Mouse (Mus musculus) midbrain, embryonic 14.5 days (tissue): ENCODE data around the gene Aqp11. TPM values are rescaled to one million over a fixed set of nuclear protein-coding genes. Genes with fewer than 3 reads are reported as not detected.

Experiments
- polyA plus RNA-seq: library from polyadenylated mRNA; unstranded; fragments of >200 nt; fragmentation: Nextera tagmentation; extraction: Ambion mirVana; gene quantifications from 2 replicates; pipeline ENCODE4 v1.2.1, GENCODE M21; 2014

The Aqp11 gene
- polyA plus RNA-seq, 1 experiment from 2014 or later: 18.5 TPM

Other genes starting within 250 kb of the Aqp11 start
- 42.2 and 55.6 TPM in 2 replicates for gene Aamdc, start 158.8 kb downstream of the Aqp11 start, polyA plus RNA-seq
- gene Rsf1, start 158.4 kb downstream of the Aqp11 start, polyA plus RNA-seq: 28.1 and 35.1 TPM in 2 replicates
- 190 and 195 TPM in 2 replicates for gene Clns1a, start 41.7 kb downstream of the Aqp11 start, polyA plus RNA-seq
- gene Pak1, start 50.3 kb upstream of the Aqp11 start, polyA plus RNA-seq: 117 and 171 TPM in 2 replicates
- gene Gdpd4, start 181.7 kb upstream of the Aqp11 start, polyA plus RNA-seq: not detected in 2 replicates